Mouse (Mus musculus): ENCODE results near the gene Eps15l1.

DNA sequence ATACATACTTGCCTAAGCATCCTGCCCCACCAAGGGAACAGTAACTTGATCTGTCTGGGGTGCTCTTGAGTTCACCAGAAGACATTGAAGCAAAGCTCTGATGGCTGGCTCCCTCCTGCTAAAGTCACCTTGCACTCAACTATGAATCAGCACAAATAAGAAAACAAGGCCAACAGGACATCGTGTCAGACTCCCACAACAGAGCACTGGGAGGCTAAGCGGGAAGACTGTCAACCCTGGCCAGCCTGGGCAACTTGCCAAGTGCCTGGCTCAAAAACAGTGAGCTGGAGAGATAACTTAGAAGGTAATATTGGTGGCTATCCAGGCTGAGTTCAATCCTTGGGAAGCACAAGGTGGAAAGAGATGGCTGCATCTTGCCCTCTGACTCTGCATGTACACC lies 13.7 kb upstream of the Eps15l1 start:
- TF ChIP-seq CTCF (IDR thresholded peaks at IDR 0.05; ENCODE audit: low read depth, low read length) (no peak), POLR2A (IDR thresholded peaks at IDR 0.05; ENCODE audit: borderline replicate concordance, low read depth, low read length) (no peak)
